Mouse (Mus musculus): ENCODE results near the gene Rcor1.
"Not testable (repeated sequence)": the region's sequence is repeated elsewhere in the genome, so short reads cannot be mapped to it uniquely, and the experiment has no call there.

The Rcor1 gene

GRCm38 (mm10) chr12:111069299-111069698 lies 30.1 kb downstream of the Rcor1 start:
- not testable (repeated sequence) for DNase-seq (ENCODE audit: low spot score)

GRCm38 (mm10) chr12:111071009-111071408 lies 31.9 kb downstream of the Rcor1 start:
- DNase-seq (ENCODE audit: low spot score), result no peak

- DNase-seq (ENCODE audit: low spot score), result no peak
Observed at GRCm38 (mm10) chr12:111071477-111072152, 32.5 kb downstream of the Rcor1 start.

GRCm38 (mm10) chr12:111076385-111076965 lies 37.3 kb downstream of the Rcor1 start:
- no peak for DNase-seq (ENCODE audit: low spot score)

- DNase-seq (ENCODE audit: low spot score), result no peak
Observed at GRCm38 (mm10) chr12:111085579-111085978, 46.4 kb downstream of the Rcor1 start.

GRCm38 (mm10) chr12:111087066-111087465 lies 47.9 kb downstream of the Rcor1 start:
- DNase-seq (ENCODE audit: low spot score), result no peak

- DNase-seq (ENCODE audit: low spot score), result peak; percentile 59
Observed at GRCm38 (mm10) chr12:111088186-111088585, 49.0 kb downstream of the Rcor1 start.

- DNase-seq (ENCODE audit: low spot score), result no peak
Observed at GRCm38 (mm10) chr12:111088731-111089141, 49.6 kb downstream of the Rcor1 start.

GRCm38 (mm10) chr12:111089145-111089544 lies 50.0 kb downstream of the Rcor1 start:
- DNase-seq (ENCODE audit: low spot score), result no peak

- no peak for DNase-seq (ENCODE audit: low spot score)
Observed at GRCm38 (mm10) chr12:111090801-111091200, 51.6 kb downstream of the Rcor1 start.

GRCm38 (mm10) chr12:111091981-111092380 lies 52.8 kb downstream of the Rcor1 start:
- no peak for DNase-seq (ENCODE audit: low spot score)

GRCm38 (mm10) chr12:111094073-111094472 lies 54.9 kb downstream of the Rcor1 start:
- DNase-seq (ENCODE audit: low spot score), result no peak

GRCm38 (mm10) chr12:111095086-111095485 lies 55.9 kb downstream of the Rcor1 start:
- DNase-seq (ENCODE audit: low spot score), result no peak

GRCm38 (mm10) chr12:111096249-111096648 lies 57.1 kb downstream of the Rcor1 start:
- DNase-seq (ENCODE audit: low spot score), result no peak

GRCm38 (mm10) chr12:111097036-111097435 lies 57.9 kb downstream of the Rcor1 start:
- DNase-seq (ENCODE audit: low spot score), result no peak

- DNase-seq (ENCODE audit: low spot score), result no peak
Observed at GRCm38 (mm10) chr12:111111176-111111575, 72.0 kb downstream of the Rcor1 start.

GRCm38 (mm10) chr12:111114593-111114992 lies 75.4 kb downstream of the Rcor1 start:
- no peak for DNase-seq (ENCODE audit: low spot score)

GRCm38 (mm10) chr12:111119506-111120085 lies 80.4 kb downstream of the Rcor1 start:
- no peak for DNase-seq (ENCODE audit: low spot score)

GRCm38 (mm10) chr12:111120976-111121645 lies 82.0 kb downstream of the Rcor1 start:
- DNase-seq (ENCODE audit: low spot score), result no peak

GRCm38 (mm10) chr12:111122332-111122852 lies 83.2 kb downstream of the Rcor1 start:
- no peak for DNase-seq (ENCODE audit: low spot score)

- DNase-seq (ENCODE audit: low spot score), result no peak
Observed at GRCm38 (mm10) chr12:111124601-111125260, 85.6 kb downstream of the Rcor1 start.

GRCm38 (mm10) chr12:111125666-111126065 lies 86.5 kb downstream of the Rcor1 start:
- no peak for DNase-seq (ENCODE audit: low spot score)

Measured in MN1 (cell line).